Mouse (Mus musculus) lung, postnatal 36 days (tissue): ENCODE data around the gene Abhd17a.
A peak's percentile ranks its signal among the peaks of the same experiment; 100 is the strongest.
"Not testable (repeated sequence)": the region's sequence is repeated elsewhere in the genome, so short reads cannot be mapped to it uniquely, and the experiment has no call there.

Experiments
- DNase-seq: peaks from one replicate; pipeline ENCODE4 v3.0.0; 2022; ENCODE audit warnings: mixed read lengths

The Abhd17a gene

GRCm38 (mm10) chr10:80606737-80607350, 16.7 kb upstream of the Abhd17a start:
- DNase-seq, result no peak

- DNase-seq, result no peak
These were observed 16.2 kb upstream of the Abhd17a start for GRCm38 (mm10) chr10:80606306-80606705.

- not testable (repeated sequence) for DNase-seq
These were observed 15.6 kb upstream of the Abhd17a start, which contains the start of gene Gm49322 for GRCm38 (mm10) chr10:80605721-80606120. Gene Gm49322 (plus strand): TSS chr10:80606021.

- no peak for DNase-seq
These were observed 14.8 kb upstream of the Abhd17a start for GRCm38 (mm10) chr10:80604988-80605387.

- no peak for DNase-seq
These were observed 13.9 kb upstream of the Abhd17a start for GRCm38 (mm10) chr10:80604001-80604509.

GRCm38 (mm10) chr10:80603364-80603763, 13.2 kb upstream of the Abhd17a start:
- DNase-seq, result no peak

GRCm38 (mm10) chr10:80602698-80603325, 12.7 kb upstream of the Abhd17a start, which contains the start of the genes Scamp4 and Adat3:
Gene Scamp4 (plus strand): TSS chr10:80602872.
Gene Adat3 (plus strand): TSS chr10:80602880.
- DNase-seq, result peak; percentile 97

GRCm38 (mm10) chr10:80596318-80596717, 6.2 kb upstream of the Abhd17a start:
- DNase-seq, result no peak

- DNase-seq, result peak; percentile 57
These were observed 838 bp downstream of the Abhd17a start for GRCm38 (mm10) chr10:80589127-80589878.

- DNase-seq, result peak; percentile 74
These were observed 2.9 kb downstream of the Abhd17a start for GRCm38 (mm10) chr10:80587305-80587657.

- DNase-seq, result no peak
These were observed 3.5 kb downstream of the Abhd17a start for GRCm38 (mm10) chr10:80586407-80587304.

GRCm38 (mm10) chr10:80585581-80585980, 4.6 kb downstream of the Abhd17a start:
- no peak for DNase-seq

GRCm38 (mm10) chr10:80584642-80585552, 5.2 kb downstream of the Abhd17a start:
- no peak for DNase-seq

GRCm38 (mm10) chr10:80584045-80584488, 6.1 kb downstream of the Abhd17a start:
- DNase-seq, result no peak

GRCm38 (mm10) chr10:80583047-80583446, 7.1 kb downstream of the Abhd17a start:
- no peak for DNase-seq

GRCm38 (mm10) chr10:80578911-80579310, 11.2 kb downstream of the Abhd17a start:
- DNase-seq, result peak; percentile 86

GRCm38 (mm10) chr10:80578131-80578750, 11.9 kb downstream of the Abhd17a start:
- DNase-seq, result peak; percentile 91

GRCm38 (mm10) chr10:80577195-80578130, 12.7 kb downstream of the Abhd17a start, which contains the start of gene Klf16:
Gene Klf16 (minus strand): TSS chr10:80577321.
- peak; percentile 98 for DNase-seq
